Mouse (Mus musculus) neural tube, embryonic 15.5 days (tissue): ENCODE measurements around the gene 1500009L16Rik. TPM values are rescaled to one million over a fixed set of nuclear protein-coding genes. Genes with fewer than 3 reads are reported as not detected.

Experiments
- ATAC-seq: fragments of 200-750 bp; cut with Nextera tagmentation; 2 replicates; pipeline ENCODE4 v1.8.0; 2017; ENCODE audit warnings: mild to moderate bottlenecking, moderate TSS enrichment, moderate library complexity; ENCODE audit not compliant: low FRiP score
- H3K27ac ChIP-seq: fragments of 300-500 bp; sonication (generic); replicated peaks from 2 replicates; pipeline ENCODE4 v1.5.1; 2015; ENCODE audit warnings: mild to moderate bottlenecking, inconsistent platforms
- H3K27me3 ChIP-seq: fragments of 300-500 bp; sonication (generic); replicated peaks from 2 replicates; pipeline ENCODE4 v1.6.1; 2015; ENCODE audit warnings: inconsistent platforms
- H3K36me3 ChIP-seq: fragments of 300-500 bp; sonication (generic); 2 replicates; pipeline ENCODE4 v1.6.1; 2015; ENCODE audit warnings: inconsistent platforms
- H3K4me1 ChIP-seq: fragments of 300-500 bp; sonication (generic); 2 replicates; pipeline ENCODE4 v1.6.1; 2015; ENCODE audit warnings: inconsistent platforms
- H3K4me2 ChIP-seq: fragments of 300-500 bp; sonication (generic); 2 replicates; pipeline ENCODE4 v1.6.1; 2015; ENCODE audit warnings: inconsistent platforms, mild to moderate bottlenecking, moderate library complexity
- H3K4me3 ChIP-seq: fragments of 300-500 bp; sonication (generic); replicated peaks from 2 replicates; pipeline ENCODE4 v1.5.1; 2015; ENCODE audit warnings: mild to moderate bottlenecking, inconsistent platforms
- H3K9ac ChIP-seq: fragments of 300-500 bp; sonication (generic); replicated peaks from 2 replicates; pipeline ENCODE4 v1.6.1; 2015; ENCODE audit warnings: mild to moderate bottlenecking, inconsistent platforms
- H3K9me3 ChIP-seq: fragments of 300-500 bp; sonication (generic); replicated peaks from 2 replicates; pipeline ENCODE4 v1.6.1; 2016; ENCODE audit warnings: inconsistent platforms
- WGBS: fragments of 180-500 bp; shearing (Covaris S2); methylation state at CpG from one replicate; pipeline ENCODE4 v1.1.7; 2015; ENCODE audit warnings: mixed read lengths; 5-methylcytosine and 5-hydroxymethylcytosine counted together
- polyA plus RNA-seq: library from polyadenylated mRNA; unstranded; fragments of >200 nt; fragmentation: Nextera tagmentation; extraction: Ambion mirVana; gene quantifications from 2 replicates; pipeline ENCODE4 v1.2.1, GENCODE M21; 2015

The 1500009L16Rik gene
- polyA plus RNA-seq, 1 experiment from 2014 or later = 103 TPM

DNA sequence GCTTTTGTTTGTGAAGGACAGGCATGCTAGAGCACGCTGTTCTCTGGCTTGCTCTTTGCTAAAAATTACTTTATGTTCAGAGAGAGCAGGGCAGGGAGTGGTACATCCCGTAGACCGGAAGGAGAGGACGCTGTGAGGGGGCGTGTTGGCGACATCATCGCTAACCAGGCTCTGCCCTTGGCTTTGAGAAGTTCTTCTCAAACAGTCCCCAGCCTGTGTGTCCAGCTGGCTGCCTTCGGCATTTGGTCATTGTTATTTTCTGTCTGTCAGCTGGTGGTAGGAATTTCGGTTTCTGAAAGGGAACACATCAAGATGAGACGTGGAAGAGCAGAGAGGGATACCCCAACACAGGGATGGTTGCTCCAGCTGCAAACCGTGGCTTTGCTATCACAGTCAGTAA is 3.5 kb downstream of the 1500009L16Rik start:
- no peaks in the 10 kb centered on the region for H3K9me3 ChIP-seq
- no peaks in the 10 kb centered on the region for H3K36me3 ChIP-seq
- WGBS = 82% methylated on average over 11 of the region's 11 CpGs
- H3K4me1 ChIP-seq = peaks cover 20% of the 10 kb centered on the region
- no peak overlapping the region for H3K4me2 ChIP-seq
- no peak overlapping the region for H3K9ac ChIP-seq
- no peak overlapping the region for H3K4me3 ChIP-seq
- H3K27me3 ChIP-seq = 0 out of 2 replicates have a peak, but pooled peaks cover 2% of the 10 kb centered on the region
- ATAC-seq = no peak
- H3K27ac ChIP-seq = no peak overlapping the region

DNA sequence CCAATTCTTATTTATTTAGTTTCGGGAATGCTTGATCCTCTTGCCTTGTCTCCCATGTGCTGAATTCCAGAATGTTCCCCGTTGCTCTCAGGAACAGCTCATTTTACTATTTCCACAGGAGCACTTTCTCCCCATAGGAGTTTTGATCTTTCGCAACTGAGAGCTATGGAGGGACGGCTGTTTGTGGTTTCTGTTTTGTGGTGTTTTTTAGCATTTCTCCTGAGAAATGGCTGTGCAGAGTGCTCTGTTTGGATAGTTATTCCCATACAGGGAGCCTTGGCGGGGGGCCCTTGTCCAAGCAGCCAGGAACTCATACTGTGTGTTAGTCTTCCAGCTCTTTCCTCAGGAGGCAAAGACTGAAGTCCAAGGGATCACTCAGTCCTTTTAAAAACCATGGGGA is 5.2 kb downstream of the 1500009L16Rik start:
- Histone ChIP-seq H3K27me3 (no peaks in the 10 kb centered on the region), H3K9me3 (no peaks in the 10 kb centered on the region), H3K4me1 (peaks cover 14% of the 10 kb centered on the region), H3K27ac (no peak overlapping the region), H3K9ac (no peak overlapping the region), H3K36me3 (no peaks in the 10 kb centered on the region), H3K4me2 (no peak overlapping the region), H3K4me3 (no peak overlapping the region)
- no peak for ATAC-seq
- WGBS = 86% methylated on average over 5 of the region's 5 CpGs

GRCm38 (mm10) chr10:83728529-83728928 is 5.9 kb downstream of the 1500009L16Rik start:
- Histone ChIP-seq H3K4me3 (no peak overlapping the region), H3K9ac (no peak overlapping the region), H3K27me3 (no peaks in the 10 kb centered on the region), H3K4me2 (no peak overlapping the region), H3K4me1 (peaks cover 10% of the 10 kb centered on the region), H3K27ac (no peak overlapping the region), H3K36me3 (no peaks in the 10 kb centered on the region), H3K9me3 (no peaks in the 10 kb centered on the region)
- WGBS = 85% methylated on average over 6 of the region's 6 CpGs
- no peak for ATAC-seq

GRCm38 (mm10) chr10:83729076-83729475 is 6.4 kb downstream of the 1500009L16Rik start:
- 0 out of 2 replicates have a peak, but pooled peaks have one; percentile 35 for ATAC-seq
- H3K4me1 ChIP-seq = peaks cover 4% of the 10 kb centered on the region
- 77% methylated on average over 3 of the region's 3 CpGs for WGBS

DNA sequence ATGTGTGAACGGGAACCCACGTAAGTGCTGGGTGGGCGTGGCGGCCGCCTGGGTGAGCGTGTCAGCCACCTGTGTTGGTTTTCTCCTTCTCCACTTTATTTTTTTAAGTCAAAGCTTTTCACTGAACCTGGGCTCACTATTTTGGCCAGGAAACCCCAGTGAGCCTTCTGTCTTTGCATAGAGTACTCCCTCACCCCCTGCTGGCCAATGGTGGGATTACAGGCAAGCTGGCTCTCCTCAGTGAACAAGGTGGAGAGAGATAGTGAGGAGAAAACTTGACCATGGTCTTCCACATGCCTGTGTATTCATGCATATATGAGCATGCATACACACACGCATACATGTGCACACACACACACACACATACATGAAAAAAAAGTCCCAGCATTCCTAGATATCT is 6.8 kb downstream of the 1500009L16Rik start:
- Histone ChIP-seq H3K9ac (no peak overlapping the region), H3K4me1 (0 out of 2 replicates have a peak, but pooled peaks cover 3% of the 10 kb centered on the region), H3K36me3 (no peaks in the 10 kb centered on the region), H3K27ac (no peak overlapping the region), H3K4me2 (no peak overlapping the region), H3K27me3 (no peaks in the 10 kb centered on the region), H3K4me3 (no peak overlapping the region), H3K9me3 (no peaks in the 10 kb centered on the region)
- peak; percentile 33; the same call in 1 of the 2 replicates for ATAC-seq
- 32% methylated on average over 7 of the region's 7 CpGs for WGBS

More at GRCm38 (mm10) chr10:83729076-83729475, 6.4 kb downstream of the 1500009L16Rik start:
- Histone ChIP-seq H3K9me3 (no peaks in the 10 kb centered on the region), H3K27me3 (no peaks in the 10 kb centered on the region), H3K9ac (no peak overlapping the region), H3K27ac (no peak overlapping the region), H3K4me2 (no peak overlapping the region), H3K4me3 (no peak overlapping the region), H3K36me3 (no peaks in the 10 kb centered on the region)

- no peak for ATAC-seq
- no peaks in the 10 kb centered on the region for H3K36me3 ChIP-seq
- no peaks in the 10 kb centered on the region for H3K4me1 ChIP-seq
- no peak overlapping the region for H3K4me2 ChIP-seq
- WGBS = 91% methylated on average over 4 of the region's 4 CpGs
- H3K9me3 ChIP-seq = no peaks in the 10 kb centered on the region
- H3K27ac ChIP-seq = no peak overlapping the region
- no peak overlapping the region for H3K4me3 ChIP-seq
- H3K9ac ChIP-seq = no peak overlapping the region
- no peaks in the 10 kb centered on the region for H3K27me3 ChIP-seq
Measured at GRCm38 (mm10) chr10:83733725-83734124, 11.1 kb downstream of the 1500009L16Rik start.

- Histone ChIP-seq H3K9me3 (0 out of 2 replicates have a peak, but pooled peaks cover 3% of the 10 kb centered on the region), H3K9ac (no peak overlapping the region), H3K27ac (no peak overlapping the region), H3K4me2 (no peak overlapping the region), H3K27me3 (no peaks in the 10 kb centered on the region), H3K4me1 (no peaks in the 10 kb centered on the region), H3K4me3 (no peak overlapping the region), H3K36me3 (no peaks in the 10 kb centered on the region)
- no peak for ATAC-seq
- WGBS = 85% methylated on average over 15 of the region's 15 CpGs
Measured at GRCm38 (mm10) chr10:83738996-83739655, 16.5 kb downstream of the 1500009L16Rik start.

DNA sequence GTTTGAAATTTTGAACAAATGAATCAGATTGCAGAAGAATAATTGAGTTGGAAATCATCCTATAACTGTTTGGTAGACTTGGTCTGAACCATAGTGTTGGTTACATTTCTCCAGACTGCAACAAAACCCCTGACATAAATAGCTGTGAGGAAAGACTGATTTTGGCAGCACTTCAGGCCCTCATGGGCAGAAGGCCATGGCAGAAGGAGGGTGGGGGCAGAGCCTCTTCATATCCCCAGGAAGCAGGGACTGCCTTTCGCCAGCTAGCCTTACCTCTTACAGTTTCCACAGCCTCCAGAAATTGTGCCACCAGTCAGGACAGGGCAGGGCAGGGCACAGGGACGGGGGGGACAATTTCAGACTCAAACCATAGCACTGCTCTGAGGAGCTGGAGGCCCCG is 22.0 kb downstream of the 1500009L16Rik start:
- Histone ChIP-seq H3K4me1 (0 out of 2 replicates have a peak, but pooled peaks cover 5% of the 10 kb centered on the region), H3K9ac (no peak overlapping the region), H3K27ac (no peak overlapping the region), H3K9me3 (0 out of 2 replicates have a peak, but pooled peaks cover 3% of the 10 kb centered on the region), H3K36me3 (no peaks in the 10 kb centered on the region), H3K4me2 (no peak overlapping the region), H3K27me3 (no peaks in the 10 kb centered on the region), H3K4me3 (no peak overlapping the region)
- WGBS = 92% methylated on average over 3 of the region's 3 CpGs
- no peak for ATAC-seq

DNA sequence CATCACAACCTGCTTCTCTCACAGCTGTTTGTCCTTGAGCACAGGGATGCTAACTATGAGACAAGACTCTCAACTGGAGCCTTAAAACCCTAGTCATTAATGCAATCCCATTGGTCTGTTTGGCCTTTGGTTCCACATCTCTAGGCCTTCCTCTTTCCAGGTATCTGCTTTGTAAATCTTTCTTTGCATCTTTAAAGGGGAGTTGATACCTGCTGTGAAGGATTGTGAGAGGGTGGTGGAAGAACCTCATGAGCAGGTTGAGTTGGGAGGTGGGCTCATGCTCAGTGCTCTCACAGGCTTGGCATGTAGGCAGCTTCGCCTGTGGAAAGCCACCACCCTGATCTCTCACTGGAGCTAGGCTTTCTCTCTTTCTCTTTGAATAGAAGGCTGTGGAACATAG is 30.4 kb downstream of the 1500009L16Rik start:
- Histone ChIP-seq H3K4me3 (no peak overlapping the region), H3K36me3 (no peaks in the 10 kb centered on the region), H3K27me3 (no peaks in the 10 kb centered on the region), H3K9ac (no peak overlapping the region), H3K4me1 (peaks cover 5% of the 10 kb centered on the region; the same call in 1 of the 2 replicates), H3K9me3 (no peaks in the 10 kb centered on the region), H3K27ac (no peak overlapping the region), H3K4me2 (no peak overlapping the region)
- WGBS = 100% methylated on average over 1 of the region's 1 CpGs
- no peak for ATAC-seq

DNA sequence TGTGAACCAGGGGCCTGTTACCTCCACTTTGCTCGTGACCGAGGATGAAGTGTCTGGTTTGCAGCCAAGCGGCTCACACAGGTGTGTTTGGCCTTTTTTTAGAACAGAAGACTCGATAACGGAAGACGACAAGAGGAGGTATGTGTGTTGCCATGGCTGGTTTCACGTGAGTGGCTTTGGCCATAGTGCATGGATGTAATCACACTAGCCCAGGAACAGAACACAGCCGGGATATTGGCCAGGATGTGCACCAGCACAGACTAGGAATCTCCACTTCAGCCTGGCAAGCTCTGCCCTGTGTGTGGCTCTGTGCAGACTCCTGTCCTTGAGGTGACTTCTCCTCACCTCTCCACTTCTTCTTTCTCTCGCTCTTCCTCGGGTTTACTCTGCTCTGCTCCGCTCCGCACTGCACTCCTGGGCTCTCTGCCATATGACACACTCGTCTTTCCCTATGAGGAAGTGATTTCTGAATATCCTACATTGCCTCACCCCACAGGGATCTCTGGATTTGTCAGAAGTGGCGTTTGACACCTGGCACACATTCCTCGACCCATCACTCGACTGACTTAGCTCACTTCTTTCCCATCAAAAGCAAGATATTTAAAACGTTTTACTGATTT is 34.8 kb downstream of the 1500009L16Rik start:
- ATAC-seq = no peak
- Histone ChIP-seq H3K4me1 (0 out of 2 replicates have a peak, but pooled peaks cover 4% of the 10 kb centered on the region), H3K27me3 (no peaks in the 10 kb centered on the region)

GRCm38 (mm10) chr10:83758732-83759131 is 36.1 kb downstream of the 1500009L16Rik start:
- Histone ChIP-seq H3K9me3 (no peaks in the 10 kb centered on the region), H3K4me3 (no peak overlapping the region), H3K27ac (no peak overlapping the region), H3K27me3 (no peaks in the 10 kb centered on the region), H3K4me1 (0 out of 2 replicates have a peak, but pooled peaks cover 4% of the 10 kb centered on the region), H3K4me2 (no peak overlapping the region), H3K36me3 (no peaks in the 10 kb centered on the region), H3K9ac (no peak overlapping the region)
- ATAC-seq = no peak
- WGBS = 86% methylated on average over 13 of the region's 13 CpGs

More for the DNA sequence above, 34.8 kb downstream of the 1500009L16Rik start:
- Histone ChIP-seq H3K36me3 (no peaks in the 10 kb centered on the region), H3K9me3 (no peaks in the 10 kb centered on the region), H3K4me3 (no peak overlapping the region), H3K4me2 (no peak overlapping the region), H3K27ac (no peak overlapping the region), H3K9ac (no peak overlapping the region)
- WGBS = 84% methylated on average over 17 of the region's 17 CpGs

DNA sequence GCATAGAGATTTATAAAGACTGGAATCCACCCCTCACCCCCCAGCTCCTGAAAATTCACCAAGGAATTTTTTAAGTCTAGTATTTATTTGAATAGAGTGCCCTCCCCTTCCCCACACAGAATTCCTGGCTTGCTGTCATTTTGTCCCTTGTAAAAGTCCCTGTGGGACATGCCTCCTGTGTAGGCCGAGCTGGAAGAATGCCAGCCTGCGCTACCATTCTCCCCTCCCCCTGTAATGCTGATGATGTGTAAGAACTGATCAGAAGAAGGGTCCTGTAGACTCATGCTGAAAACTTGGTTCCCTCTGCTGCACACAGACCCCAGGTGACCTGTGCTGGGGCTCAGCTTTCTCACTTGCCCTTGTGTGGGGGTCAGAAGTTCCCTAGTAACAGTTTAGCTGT is 37.9 kb downstream of the 1500009L16Rik start:
- H3K9me3 ChIP-seq = no peaks in the 10 kb centered on the region
- WGBS = 35% methylated on average over 2 of the region's 2 CpGs
- ATAC-seq = no peak

More for the DNA sequence above, 37.9 kb downstream of the 1500009L16Rik start:
- Histone ChIP-seq H3K36me3 (no peaks in the 10 kb centered on the region), H3K4me1 (0 out of 2 replicates have a peak, but pooled peaks cover 4% of the 10 kb centered on the region), H3K9ac (no peak overlapping the region), H3K27me3 (no peaks in the 10 kb centered on the region), H3K4me3 (no peak overlapping the region), H3K27ac (no peak overlapping the region), H3K4me2 (no peak overlapping the region)
